Mouse (Mus musculus) intestine, postnatal 0 days (tissue): ENCODE results near the gene Dhx8. TPM values are rescaled to one million over a fixed set of nuclear protein-coding genes. Genes with fewer than 3 reads are reported as not detected.
A peak's percentile ranks its signal among the peaks of the same experiment; 100 is the strongest.

Experiments used
- ATAC-seq: fragments of 200-750 bp; cut with Nextera tagmentation; 2 replicates; pipeline ENCODE4 v1.8.0; 2017; ENCODE audit warnings: mild to moderate bottlenecking, moderate TSS enrichment, moderate library complexity
- H3K27ac ChIP-seq: fragments of 300-500 bp; sonication (generic); 2 replicates; pipeline ENCODE4 v1.5.1; 2014; ENCODE audit warnings: mild to moderate bottlenecking, low read depth, low read length, moderate library complexity
- H3K27me3 ChIP-seq: fragments of 300-500 bp; sonication (generic); replicated peaks from 2 replicates; pipeline ENCODE4 v1.6.1; 2014; ENCODE audit warnings: low read length, mixed read lengths; ENCODE audit not compliant: control insufficient read depth, insufficient read depth
- H3K36me3 ChIP-seq: fragments of 300-500 bp; sonication (generic); 2 replicates; pipeline ENCODE4 v1.6.1; 2014; ENCODE audit warnings: mild to moderate bottlenecking, moderate library complexity; ENCODE audit not compliant: control insufficient read depth, insufficient read depth
- H3K4me1 ChIP-seq: fragments of 300-500 bp; sonication (generic); replicated peaks from 2 replicates; pipeline ENCODE4 v1.6.1; 2014; ENCODE audit warnings: antibody characterized with exemption, low read length, mixed read lengths; ENCODE audit not compliant: control insufficient read depth, insufficient read depth
- H3K4me2 ChIP-seq: fragments of 300-500 bp; sonication (generic); replicated peaks from 2 replicates; pipeline ENCODE4 v1.6.1; 2014; ENCODE audit warnings: low read depth, mild to moderate bottlenecking, moderate library complexity
- H3K4me3 ChIP-seq: fragments of 300-500 bp; sonication (generic); 2 replicates; pipeline ENCODE4 v1.5.1; 2014; ENCODE audit warnings: low read depth, low read length
- H3K9ac ChIP-seq: fragments of 300-500 bp; sonication (generic); 2 replicates; pipeline ENCODE4 v1.6.1; 2014; ENCODE audit warnings: mild to moderate bottlenecking, low read depth, low read length
- H3K9me3 ChIP-seq: fragments of 300-500 bp; sonication (generic); 2 replicates; pipeline ENCODE4 v1.6.1; 2016; ENCODE audit warnings: mixed run types; ENCODE audit not compliant: control insufficient read depth
- CTCF ChIP-seq: sonication (generic); IDR thresholded peaks from 2 replicates; pipeline ENCODE4 v1.5.1; 2016; ENCODE audit warnings: low read depth, mild to moderate bottlenecking, control low read depth, antibody characterized with exemption, moderate library complexity
- WGBS: fragments of 180-500 bp; shearing (Covaris S2); extraction: QIAGEN DNeasy Blood & Tissue Kit; methylation state at CpG from one replicate; pipeline ENCODE4 v1.1.7; 2014; 5-methylcytosine and 5-hydroxymethylcytosine counted together
- polyA plus RNA-seq: library from polyadenylated mRNA; unstranded; fragments of >200 nt; fragmentation: Nextera tagmentation; extraction: Ambion mirVana; gene quantifications from 2 replicates; pipeline ENCODE4 v1.2.1, GENCODE M21; 2015

Gene Dhx8
- polyA plus RNA-seq, 1 experiment from 2014 or later, result 11.6 TPM

DNA sequence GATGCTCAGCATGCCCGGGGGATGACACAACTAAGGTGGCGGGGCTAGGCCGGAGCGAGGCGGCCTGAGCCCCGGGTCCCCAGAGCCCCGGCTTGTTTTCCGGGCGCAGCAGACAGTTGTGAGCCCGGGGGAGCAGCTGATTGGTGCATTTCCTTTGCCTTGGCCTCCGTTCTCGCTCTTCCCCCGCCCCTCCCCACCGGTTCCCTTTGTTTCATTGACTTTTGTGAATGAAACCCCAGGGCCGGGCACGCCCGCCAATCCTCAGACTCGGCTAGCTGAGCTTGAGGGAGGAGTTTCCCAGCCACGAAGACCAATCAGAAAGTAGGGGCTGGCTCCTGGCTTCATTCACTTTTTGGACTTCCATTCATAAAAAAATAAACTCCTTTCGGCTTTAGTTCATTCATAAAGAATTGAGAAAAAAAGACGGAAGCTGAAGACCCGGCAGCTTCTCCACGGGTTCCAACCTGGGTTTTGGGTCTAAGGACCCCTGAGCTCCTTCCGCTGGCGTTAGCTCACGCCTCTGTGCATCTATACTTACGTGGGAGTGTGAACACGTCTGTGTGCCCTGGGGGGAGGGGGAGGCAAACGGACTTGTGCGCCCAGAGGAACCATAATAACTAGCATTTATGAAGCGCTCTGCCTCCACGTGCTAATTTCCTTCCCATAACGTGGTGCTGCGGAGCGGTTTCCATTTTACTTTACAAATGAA is 52.6 kb downstream of the Dhx8 start, which contains the start of gene Etv4:
Etv4 (minus strand) TSS at position 229 of the 709 bp plus-strand sequence.
- Histone ChIP-seq H3K4me2 (peak within 1 kb of the TSS; percentile 98), H3K9ac (peak within 1 kb of the TSS; percentile 45), H3K27ac (no peak within 1 kb of the TSS), H3K27me3 (peaks cover 58% of the 10 kb centered on the region), H3K4me3 (peak within 1 kb of the TSS; percentile 57), H3K9me3 (no peaks in the 10 kb centered on the region), H3K36me3 (no peaks in the 10 kb centered on the region), H3K4me1 (0 out of 2 replicates have a peak, but pooled peaks cover 2% of the 10 kb centered on the region)
- TF ChIP-seq CTCF, result no peak
- ATAC-seq, result peak; percentile 83
- WGBS, result 1% methylated on average over 35 of the region's 35 CpGs

DNA sequence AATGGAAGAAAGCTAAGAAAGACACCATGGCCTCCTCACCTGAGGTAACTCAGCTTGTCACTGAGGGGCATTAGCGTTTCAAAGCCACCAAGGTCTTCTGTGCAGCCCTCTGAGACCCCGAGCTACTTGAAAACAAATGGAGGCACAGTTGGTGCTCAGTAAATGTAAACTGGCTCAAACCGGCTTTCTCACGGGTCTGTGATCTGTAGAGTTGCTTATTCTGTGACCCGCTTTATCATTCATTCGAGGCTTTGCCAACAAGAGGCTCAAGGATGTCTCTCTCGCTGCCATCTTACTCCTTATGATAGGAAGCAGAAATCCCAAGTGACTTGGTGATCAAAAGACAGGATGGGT is 53.1 kb downstream of the Dhx8 start:
- H3K27me3 ChIP-seq, result peaks cover 58% of the 10 kb centered on the region

DNA sequence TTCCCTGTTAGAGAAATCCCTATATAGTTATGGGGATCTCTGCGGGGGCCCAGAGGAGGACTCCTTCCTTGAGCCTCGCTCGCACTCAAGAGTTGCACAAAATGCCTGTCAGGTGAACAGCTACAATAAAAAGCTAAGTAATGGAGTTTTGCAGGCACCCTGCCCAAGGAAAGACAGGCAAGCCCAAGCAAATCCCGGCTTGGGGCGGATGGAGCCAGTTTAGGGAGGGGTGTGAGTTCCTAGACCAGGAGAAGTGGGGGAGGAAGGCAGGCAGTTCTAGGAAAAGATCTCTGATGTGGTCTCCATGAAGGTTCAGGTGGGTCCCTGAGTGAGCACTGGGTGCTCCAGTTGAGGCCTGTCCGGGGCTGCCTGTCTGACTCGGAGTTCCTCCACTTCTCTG is 53.9 kb downstream of the Dhx8 start:
- Histone ChIP-seq H3K4me1 (0 out of 2 replicates have a peak, but pooled peaks cover 2% of the 10 kb centered on the region), H3K27me3 (peaks cover 58% of the 10 kb centered on the region), H3K9me3 (no peaks in the 10 kb centered on the region), H3K9ac (no peak overlapping the region), H3K4me3 (no peak overlapping the region), H3K27ac (no peak overlapping the region), H3K4me2 (no peak overlapping the region), H3K36me3 (no peaks in the 10 kb centered on the region)
- ATAC-seq, result no peak
- no peak for TF ChIP-seq CTCF
- WGBS, result 63% methylated on average over 7 of the region's 7 CpGs

More for the DNA sequence above, 53.1 kb downstream of the Dhx8 start:
- H3K4me2 ChIP-seq, result peak overlapping the region; percentile 98
- H3K27ac ChIP-seq, result no peak overlapping the region
- no peaks in the 10 kb centered on the region for H3K36me3 ChIP-seq
- no peak for TF ChIP-seq CTCF
- WGBS, result 13% methylated on average over 7 of the region's 7 CpGs
- H3K9me3 ChIP-seq, result no peaks in the 10 kb centered on the region
- ATAC-seq, result no peak
- H3K9ac ChIP-seq, result no peak overlapping the region
- peak overlapping the region; percentile 57; the same call in 1 of the 2 replicates for H3K4me3 ChIP-seq
- 0 out of 2 replicates have a peak, but pooled peaks cover 2% of the 10 kb centered on the region for H3K4me1 ChIP-seq

DNA sequence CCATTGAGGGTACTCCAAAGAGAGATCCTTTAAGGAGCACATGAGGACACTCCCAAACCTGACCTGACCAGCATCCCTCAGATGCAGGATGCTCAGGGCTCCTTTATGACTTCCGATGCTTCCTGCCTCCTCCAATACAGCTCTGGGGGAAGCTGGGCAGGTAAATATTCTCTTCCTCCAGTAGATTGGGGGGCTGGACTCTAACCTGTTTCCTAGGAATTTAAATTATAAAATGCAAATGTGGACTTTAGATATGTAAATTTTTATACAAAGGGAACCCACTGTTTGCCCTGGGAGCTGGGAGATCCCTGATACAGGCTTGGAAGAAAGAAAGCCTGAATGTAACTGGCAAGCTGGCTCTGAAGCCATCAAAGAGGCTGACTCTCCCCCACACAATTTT is 54.7 kb downstream of the Dhx8 start:
- Histone ChIP-seq H3K9me3 (no peaks in the 10 kb centered on the region), H3K27me3 (peaks cover 51% of the 10 kb centered on the region), H3K9ac (no peak overlapping the region), H3K4me1 (0 out of 2 replicates have a peak, but pooled peaks cover 2% of the 10 kb centered on the region), H3K36me3 (no peaks in the 10 kb centered on the region), H3K4me2 (no peak overlapping the region), H3K27ac (no peak overlapping the region), H3K4me3 (no peak overlapping the region)
- WGBS, result 100% methylated on average over 1 of the region's 1 CpGs
- no peak for TF ChIP-seq CTCF
- ATAC-seq, result no peak

DNA sequence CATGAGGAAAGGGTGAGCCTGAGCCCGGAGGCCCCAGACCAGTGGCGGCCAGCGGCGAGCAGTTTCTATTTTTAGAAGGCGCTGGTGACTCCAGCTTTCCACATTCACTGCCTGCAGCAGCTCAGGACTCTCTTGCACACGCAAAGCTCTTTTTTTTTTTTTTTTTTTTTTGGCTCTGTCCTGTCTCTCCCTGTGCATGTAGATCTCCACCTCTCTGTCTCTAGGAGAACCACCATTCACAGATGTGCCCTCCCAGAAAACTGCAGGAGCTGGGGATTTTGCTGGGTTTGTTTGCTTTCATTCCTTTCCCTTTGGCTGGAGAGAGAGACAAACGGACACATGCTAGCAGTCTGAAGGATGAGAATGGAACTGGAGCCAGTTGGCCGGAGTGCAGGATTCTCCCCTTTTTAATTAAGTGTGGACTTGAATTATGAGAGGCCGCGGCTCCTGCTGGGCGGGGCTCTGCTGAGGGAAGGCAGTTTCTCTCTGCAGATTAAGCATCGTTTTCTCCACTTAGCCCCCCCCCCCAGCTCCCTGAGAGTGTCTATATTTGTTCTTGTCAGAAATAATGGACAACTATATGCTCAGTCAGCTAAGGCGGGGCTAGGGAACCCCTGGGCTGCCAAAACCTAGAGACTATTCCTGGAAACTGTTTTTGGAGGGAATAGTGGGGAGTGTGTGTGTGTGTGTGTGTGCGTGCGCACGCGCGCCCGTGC is 58.2 kb downstream of the Dhx8 start:
- H3K9ac ChIP-seq, result no peak overlapping the region
- H3K4me1 ChIP-seq, result no peaks in the 10 kb centered on the region
- H3K27ac ChIP-seq, result no peak overlapping the region
- WGBS, result 29% methylated on average over 19 of the region's 19 CpGs
- H3K4me2 ChIP-seq, result peak overlapping the region; percentile 43
- ATAC-seq, result no peak
- TF ChIP-seq CTCF, result no peak
- no peak overlapping the region for H3K4me3 ChIP-seq
- peaks cover 19% of the 10 kb centered on the region for H3K27me3 ChIP-seq
- H3K36me3 ChIP-seq, result no peaks in the 10 kb centered on the region
- no peaks in the 10 kb centered on the region for H3K9me3 ChIP-seq

DNA sequence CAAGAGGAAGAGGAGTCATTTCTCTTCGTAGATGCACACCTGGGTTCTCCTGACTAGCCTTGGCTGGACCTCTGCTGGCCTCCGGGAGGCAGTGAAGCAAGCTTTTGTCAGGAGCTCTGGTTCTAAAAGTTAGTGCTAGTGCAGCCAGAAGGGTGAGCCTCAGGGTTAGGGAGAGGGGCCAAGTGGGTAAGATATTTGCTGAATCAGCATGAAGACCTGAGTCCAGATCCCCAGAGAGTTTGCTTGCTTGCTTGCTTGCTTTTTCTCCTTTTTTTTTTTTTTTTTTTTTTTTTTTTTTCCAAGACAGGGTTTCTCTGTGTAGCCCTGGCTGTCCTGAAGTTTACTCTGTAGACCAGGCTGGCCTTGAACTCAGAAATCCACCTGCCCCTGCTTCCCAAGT is 64.6 kb downstream of the Dhx8 start:
- ATAC-seq, result no peak
- no peak for TF ChIP-seq CTCF
- no peaks in the 10 kb centered on the region for H3K36me3 ChIP-seq
- H3K9ac ChIP-seq, result no peak overlapping the region
- WGBS, result 78% methylated on average over 2 of the region's 2 CpGs
- H3K4me1 ChIP-seq, result no peaks in the 10 kb centered on the region
- no peaks in the 10 kb centered on the region for H3K27me3 ChIP-seq
- H3K4me3 ChIP-seq, result no peak overlapping the region
- H3K4me2 ChIP-seq, result no peak overlapping the region
- H3K27ac ChIP-seq, result no peak overlapping the region
- H3K9me3 ChIP-seq, result no peaks in the 10 kb centered on the region
